Mouse (Mus musculus) olfactory bulb, adult 2 months (tissue): ENCODE data around the gene Nfe2l3. TPM values are rescaled to one million over a fixed set of nuclear protein-coding genes. Genes with fewer than 3 reads are reported as not detected.
"Not testable (repeated sequence)": the region's sequence is repeated elsewhere in the genome, so short reads cannot be mapped to it uniquely, and the experiment has no call there.

Experiments used
- H3K27ac ChIP-seq: fragments of 200-500 bp; 2 replicates; pipeline ENCODE4 v1.5.1; 2012; ENCODE audit warnings: low read depth, low read length; ENCODE audit not compliant: insufficient read depth
- H3K4me1 ChIP-seq: fragments of 200-500 bp; 2 replicates; pipeline ENCODE4 v1.6.1; 2012; ENCODE audit warnings: low read length; ENCODE audit not compliant: control insufficient read depth, insufficient read depth
- H3K4me3 ChIP-seq: fragments of 200-500 bp; 2 replicates; pipeline ENCODE4 v1.5.1; 2012; ENCODE audit warnings: mild to moderate bottlenecking, low read depth, low read length, moderate library complexity; ENCODE audit not compliant: insufficient read depth
- CTCF ChIP-seq: fragments of 200-500 bp; IDR thresholded peaks from 2 replicates; pipeline ENCODE4 v1.5.1; 2012; ENCODE audit warnings: low read depth, mild to moderate bottlenecking, low read length, moderate library complexity; ENCODE audit not compliant: insufficient read depth
- POLR2A ChIP-seq: fragments of 200-500 bp; IDR thresholded peaks from 2 replicates; pipeline ENCODE4 v1.6.1; 2012; ENCODE audit warnings: mild to moderate bottlenecking, low read depth, low read length, moderate library complexity; ENCODE audit not compliant: insufficient read depth
- WGBS: fragments of 180-500 bp; shearing (Covaris S2); methylation state at CpG from one replicate; pipeline ENCODE4 v1.1.7; 2018; 5-methylcytosine and 5-hydroxymethylcytosine counted together
- polyA plus RNA-seq: library from polyadenylated mRNA; stranded (reverse); fragments of >200 nt; gene quantifications from 2 replicates; pipeline ENCODE4 v1.2.4, GENCODE M21; 2012; ENCODE audit warnings: low replicate concordance; ENCODE audit not compliant: missing spikeins, insufficient read depth, insufficient read length

The Nfe2l3 gene
- polyA plus RNA-seq, 1 experiment: not detected

- peaks cover 3% of the 10 kb centered on the region; the same call in 1 of the 2 replicates for H3K4me1 ChIP-seq
- 9% methylated on average over 3 of the region's 3 CpGs for WGBS
- H3K4me3 ChIP-seq: peak overlapping the region; percentile 17; the same call in 1 of the 2 replicates
- TF ChIP-seq POLR2A (no peak), CTCF (no peak)
- no peak overlapping the region for H3K27ac ChIP-seq
Observed at GRCm38 (mm10) chr6:51471782-51472181, 39.3 kb downstream of the Nfe2l3 start.

DNA sequence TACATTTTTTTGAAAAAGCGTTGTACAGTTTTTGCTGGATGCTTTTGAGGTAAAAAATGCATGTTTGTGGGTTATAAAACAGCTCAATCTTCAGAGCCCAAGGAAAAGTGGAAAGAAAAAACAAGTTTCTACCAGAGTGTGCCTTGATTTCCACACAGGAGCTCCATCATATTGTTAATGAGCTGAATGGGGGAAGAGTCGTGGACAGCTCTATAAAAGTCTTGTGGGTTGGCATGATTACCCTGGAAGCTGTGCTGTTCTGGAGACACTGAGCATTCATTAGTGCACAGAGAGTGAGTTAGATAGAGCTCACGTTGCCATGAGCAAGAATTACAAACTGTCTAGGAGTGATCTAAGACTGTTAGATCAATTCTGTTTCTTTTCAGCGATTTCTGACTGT lies 39.7 kb downstream of the Nfe2l3 start:
- no peak for TF ChIP-seq POLR2A
- no peak for TF ChIP-seq CTCF
- no peak overlapping the region for H3K27ac ChIP-seq
- H3K4me1 ChIP-seq: 0 out of 2 replicates have a peak, but pooled peaks cover 2% of the 10 kb centered on the region
- H3K4me3 ChIP-seq: no peak overlapping the region
- WGBS: 20% methylated on average over 4 of the region's 4 CpGs

- no peak overlapping the region for H3K27ac ChIP-seq
- TF ChIP-seq CTCF (no peak), POLR2A (no peak)
- H3K4me1 ChIP-seq: no peaks in the 10 kb centered on the region
- 93% methylated on average over 4 of the region's 4 CpGs for WGBS
- no peak overlapping the region for H3K4me3 ChIP-seq
Observed at GRCm38 (mm10) chr6:51479136-51479731, 46.8 kb downstream of the Nfe2l3 start.

DNA sequence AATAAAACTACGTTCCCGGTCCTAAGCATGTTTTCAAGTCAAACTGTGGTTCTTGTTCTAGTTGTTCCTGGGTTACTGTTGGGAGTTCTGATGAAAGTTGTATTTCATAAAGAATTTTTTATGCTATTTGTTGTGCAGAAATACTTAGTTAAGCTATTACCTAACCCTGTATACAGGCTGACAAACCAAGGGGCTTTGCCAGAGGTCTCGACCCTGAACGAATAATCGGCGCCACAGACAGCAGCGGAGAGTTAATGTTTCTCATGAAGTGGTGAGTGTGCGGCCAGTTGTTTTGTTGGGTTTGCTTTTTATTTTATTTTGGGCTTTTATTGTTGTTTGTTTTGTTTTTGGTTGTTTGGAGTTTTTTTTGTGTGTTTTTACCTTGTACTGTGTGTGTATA lies 49.1 kb downstream of the Nfe2l3 start:
- whole genome bisulfite sequencing: 80% methylated on average over 8 of the region's 8 CpGs
- Histone ChIP-seq H3K4me1 (no peaks in the 10 kb centered on the region), H3K4me3 (no peak overlapping the region), H3K27ac (no peak overlapping the region)
- TF ChIP-seq POLR2A (no peak), CTCF (no peak)

GRCm38 (mm10) chr6:51483861-51484260 lies 51.4 kb downstream of the Nfe2l3 start:
- H3K4me1 ChIP-seq: no peaks in the 10 kb centered on the region
- 94% methylated on average over 3 of the region's 3 CpGs for WGBS
- no peak for TF ChIP-seq POLR2A
- no peak for TF ChIP-seq CTCF
- H3K27ac ChIP-seq: no peak overlapping the region
- no peak overlapping the region for H3K4me3 ChIP-seq

- H3K27ac ChIP-seq, H3K4me1 ChIP-seq, H3K4me3 ChIP-seq: not testable (repeated sequence)
- WGBS: 92% methylated on average over 8 of the region's 8 CpGs
Observed at GRCm38 (mm10) chr6:51484556-51484955, 52.1 kb downstream of the Nfe2l3 start.

- WGBS: 67% methylated on average over 2 of the region's 2 CpGs
- TF ChIP-seq POLR2A (no peak), CTCF (no peak)
- Histone ChIP-seq H3K4me3 (no peak overlapping the region), H3K4me1 (no peaks in the 10 kb centered on the region), H3K27ac (no peak overlapping the region)
Observed at GRCm38 (mm10) chr6:51485646-51486045, 53.2 kb downstream of the Nfe2l3 start.

DNA sequence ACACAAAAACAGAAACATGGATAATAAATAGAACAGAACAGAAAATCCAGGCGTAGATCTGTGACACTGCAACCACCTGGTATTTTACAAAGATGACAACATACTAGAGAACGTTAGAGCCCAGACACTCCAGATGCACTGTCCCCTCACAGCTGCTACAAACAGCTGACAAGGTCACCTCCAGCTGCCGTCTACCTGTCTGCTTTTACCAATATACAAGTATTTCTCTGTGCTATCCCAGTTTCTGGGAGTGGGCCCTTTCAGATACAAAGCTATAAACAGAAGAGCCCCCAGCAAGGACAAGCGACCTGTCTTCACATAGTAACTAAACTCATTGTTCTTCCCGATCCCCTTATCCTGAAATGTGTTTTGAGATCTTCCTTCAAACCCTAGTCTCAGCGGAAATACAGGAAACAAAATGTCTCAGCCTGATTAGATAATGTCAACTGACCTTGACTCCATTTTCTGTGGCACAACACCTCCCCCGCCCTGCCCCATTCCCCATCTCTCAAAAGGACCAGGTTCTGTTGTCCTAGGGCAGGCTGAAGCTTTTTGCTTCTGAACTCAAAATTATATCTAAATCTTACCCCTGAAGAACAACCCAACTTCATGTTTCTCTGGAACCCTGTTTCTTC lies 53.7 kb downstream of the Nfe2l3 start:
- TF ChIP-seq POLR2A (no peak), CTCF (no peak)
- 71% methylated on average over 7 of the region's 7 CpGs for WGBS
- Histone ChIP-seq H3K4me3 (no peak overlapping the region), H3K27ac (no peak overlapping the region), H3K4me1 (no peaks in the 10 kb centered on the region)

GRCm38 (mm10) chr6:51486731-51487130 lies 54.3 kb downstream of the Nfe2l3 start:
- WGBS: 93% methylated on average over 5 of the region's 5 CpGs
- Histone ChIP-seq H3K4me1 (no peaks in the 10 kb centered on the region), H3K27ac (no peak overlapping the region), H3K4me3 (no peak overlapping the region)
- TF ChIP-seq CTCF (no peak), POLR2A (no peak)

DNA sequence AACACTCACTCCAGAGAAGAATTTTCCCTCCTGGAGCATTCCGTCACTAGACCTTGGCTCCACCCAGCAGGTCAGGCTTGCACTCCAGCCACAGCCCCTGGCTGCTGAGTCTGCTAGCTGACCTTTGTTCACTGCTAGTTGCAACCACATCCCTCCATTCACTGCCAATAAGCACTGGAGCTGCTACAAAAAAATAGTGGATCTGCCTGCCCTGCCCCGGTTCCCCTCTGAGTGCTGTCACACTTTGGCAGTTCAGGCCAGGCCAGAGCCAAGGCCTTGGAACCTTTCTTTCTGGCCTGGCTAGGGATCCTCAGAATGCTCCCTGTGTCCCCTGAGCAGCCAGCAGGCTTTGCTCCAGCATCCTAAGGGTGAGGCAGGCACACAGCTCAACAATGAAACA lies 57.3 kb downstream of the Nfe2l3 start:
- TF ChIP-seq CTCF: no peak
- TF ChIP-seq POLR2A: no peak

More for the DNA sequence above, 57.3 kb downstream of the Nfe2l3 start:
- Histone ChIP-seq H3K4me1 (no peaks in the 10 kb centered on the region), H3K4me3 (no peak overlapping the region), H3K27ac (no peak overlapping the region)
- WGBS: 56% methylated on average over 2 of the region's 2 CpGs
